Mouse (Mus musculus): ENCODE results near the gene Cdsn.
A peak's percentile ranks its signal among the peaks of the same experiment; 100 is the strongest.

The Cdsn gene

DNA sequence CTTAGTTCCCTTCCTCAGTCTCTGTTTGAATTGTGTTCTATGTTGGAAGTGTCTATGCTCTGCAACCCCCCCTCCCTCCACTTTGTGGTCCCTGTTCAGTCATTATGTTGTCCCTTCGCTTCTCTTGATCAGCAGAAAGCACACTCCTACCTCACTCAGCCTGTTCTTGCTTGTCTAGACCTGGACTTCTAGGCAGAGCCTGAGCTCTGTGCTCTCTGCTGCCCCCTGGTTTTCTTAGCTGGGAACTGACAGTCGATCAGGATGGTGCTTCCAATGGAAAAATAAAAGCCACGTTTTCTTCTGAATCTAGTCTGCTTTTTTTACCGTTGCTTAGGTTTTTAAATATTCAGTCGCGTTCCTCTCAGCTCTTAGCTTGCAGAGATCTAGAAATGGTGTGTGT, 17.6 kb upstream of the Cdsn start:
- DNase-seq (ENCODE audit: low spot score in 2 of 2), result peak in 1 of 2 experiments; percentile 89

DNA sequence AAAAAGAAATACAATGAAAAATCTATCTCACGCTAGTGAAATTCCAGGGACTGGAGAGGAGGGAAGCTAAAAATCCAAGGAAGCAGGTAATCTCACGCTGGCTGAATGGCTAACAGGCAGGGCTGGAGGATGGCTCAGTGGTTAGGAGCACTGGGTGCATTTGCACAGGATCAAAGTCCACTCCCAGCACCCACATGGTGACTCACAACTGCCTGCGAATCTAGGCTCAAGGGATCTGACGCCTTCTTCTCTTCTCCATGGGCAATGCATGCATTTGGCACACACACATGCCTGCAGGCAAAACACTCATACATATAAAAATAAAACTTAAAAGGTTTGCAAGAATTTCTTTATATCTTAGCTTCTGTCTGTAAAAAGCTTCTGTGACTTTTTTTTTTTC, 14.5 kb upstream of the Cdsn start:
- peak in 1 of 2 experiments; percentile 62 for DNase-seq (ENCODE audit: low spot score in 2 of 2)

DNA sequence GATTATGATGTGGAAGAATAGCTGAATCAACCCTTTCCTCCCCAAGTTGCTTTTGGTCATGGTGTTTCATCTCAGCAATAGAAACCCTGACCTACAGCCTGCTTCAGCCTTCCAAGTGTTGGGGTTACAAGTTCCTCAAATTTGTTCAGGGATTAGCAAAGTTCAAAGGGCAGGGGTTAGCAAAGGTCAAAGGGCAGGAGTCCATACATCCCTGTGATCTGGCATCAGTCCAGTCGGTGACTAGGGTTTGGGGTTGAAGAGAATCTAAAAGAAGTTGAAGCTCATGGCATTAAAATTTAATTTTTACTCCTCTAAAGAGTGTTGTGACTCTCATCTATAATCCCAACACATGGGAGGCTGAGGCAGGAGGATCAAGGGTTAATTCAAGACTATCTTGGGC, 13.5 kb upstream of the Cdsn start:
- DNase-seq (ENCODE audit: low spot score in 2 of 2), result no peak

DNA sequence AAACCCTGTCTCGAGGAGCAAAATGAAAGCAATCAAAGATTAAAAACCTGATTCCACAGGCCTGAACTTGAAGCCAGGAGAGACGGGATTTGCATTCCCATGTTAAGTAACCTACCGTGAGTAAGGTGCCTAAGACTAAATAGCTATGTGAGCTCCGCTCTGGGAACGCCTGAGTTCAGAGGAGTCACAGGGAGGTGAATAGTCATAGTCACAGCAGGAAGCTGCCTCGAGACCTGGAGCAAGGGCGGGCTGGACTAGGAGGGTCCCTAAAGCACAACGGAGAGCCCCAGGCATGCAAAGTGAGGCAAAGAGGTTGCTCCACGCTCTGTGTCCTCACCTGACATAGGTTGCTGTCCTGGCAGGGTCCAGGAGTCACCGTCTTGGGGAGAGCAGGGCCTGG, 12.4 kb upstream of the Cdsn start:
- no peak for DNase-seq (ENCODE audit: low spot score in 2 of 2)

DNA sequence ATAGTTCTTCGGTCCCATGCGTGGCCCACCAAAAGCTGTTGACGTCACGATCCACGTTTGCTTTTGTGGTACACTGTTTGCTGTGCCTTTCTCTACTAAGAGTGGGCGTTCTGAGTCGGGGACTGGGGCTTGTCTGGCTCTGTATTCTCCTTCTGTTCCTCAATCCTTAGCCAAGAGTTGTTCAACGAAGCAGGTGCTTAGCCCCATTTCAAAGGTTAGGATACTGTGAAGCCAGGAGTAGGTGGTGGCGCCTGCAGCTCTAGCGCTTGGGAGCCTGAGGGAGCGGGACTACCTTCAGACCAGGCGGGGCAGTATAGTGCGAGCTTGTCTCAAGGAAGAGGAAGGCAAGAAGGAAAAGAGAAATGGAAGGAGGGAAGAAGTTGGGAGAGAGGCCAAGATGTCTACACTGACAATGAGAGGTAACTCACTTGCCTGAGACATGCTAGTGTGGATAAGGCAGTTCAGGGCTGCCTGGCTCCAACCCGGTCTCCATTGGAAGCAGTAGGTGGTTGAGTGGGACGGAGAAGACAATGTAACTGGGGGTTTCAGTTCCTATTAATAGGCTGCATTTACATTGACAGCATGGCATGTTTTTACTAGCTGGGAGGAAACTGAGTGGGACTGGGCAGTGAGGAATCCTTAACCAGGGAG, 9.0 kb upstream of the Cdsn start:
- peak in 1 of 2 experiments; percentile 32 for DNase-seq (ENCODE audit: low spot score in 2 of 2)

DNA sequence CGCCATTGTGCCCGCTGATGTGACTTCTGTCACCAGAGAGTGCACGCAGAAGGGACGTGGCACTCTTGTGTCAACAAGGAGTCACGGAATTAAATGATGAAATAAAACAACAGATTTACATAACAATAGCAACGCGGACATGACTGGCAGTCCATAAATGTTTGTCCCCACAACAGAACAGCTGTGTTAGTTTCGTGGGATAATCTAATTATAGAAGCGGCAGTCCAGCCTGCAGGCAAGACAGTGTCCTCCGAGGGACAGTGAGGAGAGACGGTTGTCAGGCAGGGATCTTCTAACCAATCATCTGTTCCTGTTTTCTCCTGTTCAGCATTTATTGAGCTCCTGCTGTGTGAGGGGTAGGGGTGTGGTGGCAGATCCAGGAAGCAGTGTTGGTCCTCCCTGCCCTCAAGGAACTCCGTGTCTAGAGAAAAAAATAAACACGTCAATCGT, 8.5 kb upstream of the Cdsn start:
- peak in 1 of 2 experiments; percentile 39 for DNase-seq (ENCODE audit: low spot score in 2 of 2)

DNA sequence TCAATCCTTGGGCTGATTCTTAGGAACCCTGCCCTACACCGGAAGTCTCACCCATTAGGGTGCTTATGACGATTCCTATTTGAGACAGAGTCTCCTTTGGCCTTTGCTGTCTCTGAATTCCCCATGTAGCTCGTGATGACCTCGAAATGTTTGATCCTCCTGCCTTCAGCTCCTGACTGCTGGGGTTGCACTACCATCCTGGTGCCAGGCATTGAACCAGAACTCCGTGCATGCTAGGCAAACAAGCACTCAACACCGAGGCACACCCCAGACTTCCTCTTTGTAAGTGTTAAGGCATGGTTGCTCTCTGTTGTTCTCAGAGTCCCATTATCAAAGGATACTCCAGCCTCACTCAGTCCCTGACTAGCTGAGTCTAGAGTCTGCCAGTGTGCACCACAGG, 7.9 kb upstream of the Cdsn start:
- DNase-seq (ENCODE audit: low spot score in 2 of 2), result no peak

DNA sequence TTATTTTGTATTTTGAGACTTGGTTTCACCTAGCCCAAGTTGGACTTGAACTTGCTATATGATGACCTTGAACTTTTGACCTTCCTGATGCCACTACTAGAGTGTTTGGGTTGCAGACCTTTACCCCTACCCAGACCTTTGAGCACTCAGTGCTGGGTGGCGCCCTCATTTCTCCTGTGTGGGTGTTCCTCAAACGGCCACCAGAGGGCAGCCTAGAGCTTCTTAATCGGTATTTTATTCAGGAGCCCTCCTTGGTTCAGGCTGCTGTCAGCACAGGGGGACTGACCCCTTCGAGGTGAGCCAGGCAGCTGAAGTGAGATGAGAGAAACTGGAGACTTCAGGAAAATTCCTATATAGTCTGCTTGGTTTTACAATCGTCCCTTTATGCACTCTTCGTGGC, 7.2 kb upstream of the Cdsn start:
- peak in 1 of 2 experiments; percentile 63 for DNase-seq (ENCODE audit: low spot score in 2 of 2)

DNA sequence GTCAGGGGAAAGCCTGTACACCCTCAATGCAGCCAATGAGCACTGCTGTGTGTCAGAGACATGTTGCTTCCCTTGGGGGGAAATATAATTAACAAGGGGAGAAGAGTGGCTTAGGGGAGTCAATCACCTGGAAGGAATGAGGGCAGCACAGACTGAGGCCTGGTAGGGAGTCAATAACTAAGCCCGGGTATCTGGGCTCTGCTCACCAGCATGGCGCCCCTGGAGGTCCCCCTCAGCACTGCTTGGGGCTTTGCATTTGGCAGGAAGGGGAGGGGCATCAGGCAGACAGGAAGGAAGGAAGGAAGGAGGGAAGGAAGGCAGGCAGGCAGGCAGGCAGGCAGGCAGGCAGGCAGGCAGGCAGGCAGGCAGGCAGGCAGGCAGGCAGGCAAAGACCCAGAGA, 4.5 kb upstream of the Cdsn start:
- DNase-seq (ENCODE audit: low spot score in 2 of 2), result no peak

DNA sequence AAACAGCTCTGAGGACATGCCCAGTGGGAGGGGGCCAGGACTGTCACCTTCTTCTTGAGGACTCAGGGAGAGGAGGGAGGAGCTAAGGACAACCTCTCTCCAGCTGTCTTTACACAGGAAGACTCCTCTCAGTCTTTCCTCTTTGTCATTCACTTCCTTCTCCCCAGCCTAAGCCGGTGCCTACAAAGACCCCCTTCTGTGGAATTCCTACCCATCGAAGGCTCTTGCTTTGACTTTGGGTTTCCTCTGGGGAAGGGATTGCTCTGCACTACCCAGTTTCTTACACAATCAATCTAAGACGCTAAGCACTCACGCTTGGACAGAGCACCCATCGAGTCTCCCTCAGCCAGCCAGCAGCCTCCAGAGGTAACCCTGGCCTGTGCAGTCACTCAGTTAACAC, 3.3 kb upstream of the Cdsn start:
- no peak for DNase-seq (ENCODE audit: low spot score in 2 of 2)

DNA sequence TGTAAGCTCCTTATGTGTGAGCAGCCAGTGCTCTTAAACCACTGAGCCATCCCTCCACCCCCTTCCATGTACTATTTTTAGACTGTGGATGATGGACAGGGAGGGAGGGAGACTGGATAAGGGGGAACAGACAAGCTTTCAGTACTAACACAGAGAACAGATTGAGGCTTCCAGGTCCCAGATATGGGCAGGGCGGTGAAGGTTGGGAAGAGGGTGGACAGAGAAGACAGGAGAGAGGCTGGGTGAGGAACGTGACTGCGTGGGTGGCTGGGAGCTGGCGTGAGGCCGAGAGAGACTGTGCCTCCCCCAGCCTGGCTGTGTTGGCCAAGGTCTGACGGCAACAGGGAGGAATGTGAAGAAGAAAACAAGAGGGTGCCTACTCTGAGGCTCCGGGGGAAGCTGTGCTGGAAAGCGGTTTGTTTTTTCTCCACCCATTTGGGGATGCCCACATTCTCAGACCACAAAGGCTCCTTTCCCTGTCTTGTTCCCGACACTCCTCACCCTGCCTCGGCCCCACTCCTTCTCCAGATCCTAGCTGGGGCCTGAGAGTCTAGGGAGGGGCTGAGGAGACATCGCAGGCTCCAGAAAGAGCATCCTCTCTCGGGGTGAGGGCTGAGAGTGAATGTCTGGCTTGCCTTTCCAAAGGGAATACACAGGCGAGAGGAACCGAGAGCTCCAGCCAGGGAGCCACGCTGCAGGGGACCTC, 2.3 kb upstream of the Cdsn start:
- peak; percentile 77 to 90 for DNase-seq (ENCODE audit: low spot score in 2 of 2)

DNA sequence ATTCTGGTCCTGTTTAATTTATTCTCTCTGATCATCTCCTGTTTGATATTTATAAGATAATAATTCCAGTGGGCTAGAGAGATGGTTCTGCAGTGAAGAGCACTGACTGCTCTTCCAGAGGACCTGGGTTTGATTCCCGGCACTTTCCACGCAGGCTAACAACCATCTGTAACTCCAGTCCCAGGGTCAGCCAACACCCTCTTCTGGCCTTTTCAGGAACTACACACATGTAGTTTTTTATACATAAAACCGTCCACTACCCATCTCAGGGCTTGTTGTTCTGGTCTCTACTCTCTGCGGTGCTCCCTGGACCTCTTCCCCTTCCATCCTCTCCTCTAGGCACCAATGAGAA, 1.8 kb upstream of the Cdsn start:
- no peak for DNase-seq (ENCODE audit: low spot score in 2 of 2)

DNA sequence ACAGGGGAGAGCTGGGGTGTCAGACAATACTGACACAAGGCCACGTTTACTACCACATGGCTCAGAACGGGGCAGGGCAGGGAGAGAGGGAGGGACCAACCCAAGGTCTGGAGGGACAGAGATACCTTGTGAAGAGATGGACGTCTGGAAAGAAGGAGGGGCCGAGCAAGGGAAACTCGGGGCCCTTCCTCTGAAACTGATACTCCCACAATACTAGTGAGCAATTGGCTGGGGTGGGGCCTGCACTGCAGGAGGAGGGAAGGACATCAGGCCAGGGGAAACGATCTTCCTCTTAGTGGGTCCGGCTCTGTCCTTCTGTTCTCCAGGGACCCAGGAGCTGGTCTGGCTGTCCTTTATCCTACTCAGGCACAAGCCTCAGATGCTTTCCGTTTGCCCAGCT, 1.1 kb upstream of the Cdsn start:
- DNase-seq (ENCODE audit: low spot score in 2 of 2), result no peak

DNA sequence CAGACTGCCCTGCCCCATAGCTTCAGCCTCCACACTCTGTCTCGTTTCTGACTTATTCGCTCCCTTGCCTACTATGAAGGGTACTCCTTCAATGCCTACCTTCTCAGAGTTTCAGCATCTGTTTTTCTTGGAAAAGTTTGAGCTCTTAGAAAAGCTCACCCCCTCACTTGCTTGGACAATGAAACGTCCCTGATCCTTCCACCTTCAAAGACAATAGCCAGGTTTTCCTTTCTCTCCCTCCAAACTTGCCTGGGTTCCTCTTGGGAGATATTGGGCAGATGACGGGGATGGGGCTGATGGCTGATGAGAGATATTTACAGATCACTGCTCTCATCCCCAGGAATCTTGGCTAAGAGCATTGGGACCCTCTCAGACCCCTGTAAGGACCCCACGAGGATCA, 2.4 kb downstream of the Cdsn start:
- no peak for DNase-seq (ENCODE audit: low spot score in 2 of 2)

DNA sequence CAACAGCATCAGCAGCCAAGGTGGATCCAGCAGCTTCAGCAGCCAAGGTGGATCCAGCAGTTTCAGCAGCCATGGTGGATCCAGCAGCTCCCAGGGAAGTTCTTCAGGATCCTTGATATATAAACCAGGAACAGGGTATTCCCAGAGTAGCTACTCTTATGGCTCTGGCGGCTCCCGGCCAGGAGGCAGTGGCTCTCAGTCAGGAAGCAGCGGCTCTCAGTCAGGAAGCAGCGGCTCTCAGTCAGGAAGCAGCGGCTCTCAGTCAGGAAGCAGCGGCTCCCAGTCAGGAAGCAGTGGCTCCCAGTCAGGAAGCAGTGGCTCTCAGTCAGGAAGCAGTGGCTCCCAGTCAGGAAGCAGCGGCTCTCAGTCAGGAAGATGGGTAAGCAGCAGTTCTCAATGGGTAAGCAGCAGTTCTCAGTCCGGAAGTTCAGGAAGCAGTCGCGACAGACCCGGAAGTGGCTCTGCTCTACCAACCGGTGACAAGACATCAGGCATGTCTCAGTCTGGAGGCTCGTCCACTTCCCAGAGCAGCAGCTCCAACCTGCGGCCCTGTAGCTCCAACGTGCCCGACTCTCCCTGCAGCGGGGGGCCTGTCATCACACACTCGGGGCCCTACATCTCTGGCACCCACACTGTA, 3.0 kb downstream of the Cdsn start:
- no peak for DNase-seq (ENCODE audit: low spot score in 2 of 2)

DNA sequence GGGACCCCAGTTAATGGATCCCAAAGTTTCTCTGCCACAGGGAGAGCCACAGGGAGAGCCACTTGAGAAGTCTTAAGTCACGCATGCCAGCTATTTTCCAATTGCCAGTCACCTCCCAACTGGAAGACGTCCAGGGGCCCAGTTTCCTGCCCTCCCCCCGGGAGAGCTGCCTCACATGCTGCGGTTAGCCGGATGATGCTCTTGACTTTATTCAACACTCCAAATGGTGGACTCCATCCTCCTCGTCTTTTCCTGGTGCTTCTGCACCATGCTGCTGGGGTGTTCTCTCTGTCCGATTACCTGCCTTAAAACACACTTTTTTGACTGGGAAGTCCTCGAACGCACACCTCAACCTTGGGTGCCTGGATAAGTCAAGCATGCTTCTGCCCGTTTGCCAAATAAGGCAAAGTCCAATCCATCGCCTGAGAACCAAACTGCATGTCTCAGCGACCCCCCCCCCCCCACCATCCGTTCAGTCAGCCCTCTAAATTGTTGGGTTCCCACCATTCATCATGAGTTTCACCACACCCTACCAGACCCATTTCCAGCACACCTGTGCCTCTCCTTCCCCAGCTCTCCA, 4.3 kb downstream of the Cdsn start:
- DNase-seq (ENCODE audit: low spot score in 2 of 2), result no peak

DNA sequence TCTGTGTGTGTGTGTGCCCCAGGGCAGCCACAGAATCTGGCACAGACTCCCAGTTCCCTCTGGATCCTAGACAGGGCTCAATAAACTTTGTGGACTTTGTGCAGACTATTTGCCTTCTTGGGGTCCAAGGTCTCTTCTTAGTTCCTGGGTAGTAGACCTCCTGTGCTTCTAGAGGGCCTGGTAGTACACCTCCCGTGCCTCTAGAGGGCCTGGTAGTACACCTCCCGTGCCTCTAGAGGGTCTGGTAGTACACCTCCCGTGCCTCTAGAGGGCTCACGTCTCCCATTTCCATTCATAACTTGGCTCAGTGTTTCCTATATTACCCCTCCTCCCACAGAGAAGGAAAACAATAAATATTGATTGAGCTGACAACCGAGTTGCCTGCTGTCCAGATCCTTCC, 4.9 kb downstream of the Cdsn start:
- DNase-seq (ENCODE audit: low spot score in 2 of 2), result peak in 1 of 2 experiments; percentile 34

DNA sequence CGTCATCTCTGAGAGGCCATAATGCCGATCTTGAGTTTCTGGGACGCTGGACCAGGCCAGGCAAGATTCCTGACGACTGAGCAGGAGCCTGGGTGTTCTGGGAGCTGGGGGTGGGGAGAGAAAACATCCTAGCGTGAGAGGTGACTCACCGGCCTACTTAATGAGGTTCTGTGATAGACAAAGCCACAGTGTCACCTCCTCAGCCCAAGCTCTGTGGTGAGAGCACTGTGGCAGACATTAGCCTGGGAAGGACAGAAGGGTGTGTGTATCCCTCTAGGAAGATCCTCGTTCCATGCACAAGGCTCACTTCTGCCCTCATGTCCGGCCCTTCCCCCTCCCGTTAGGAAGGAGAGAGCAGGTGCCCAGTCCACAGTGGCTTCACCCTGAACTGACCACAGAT, 5.4 kb downstream of the Cdsn start:
- no peak for DNase-seq (ENCODE audit: low spot score in 2 of 2)

DNA sequence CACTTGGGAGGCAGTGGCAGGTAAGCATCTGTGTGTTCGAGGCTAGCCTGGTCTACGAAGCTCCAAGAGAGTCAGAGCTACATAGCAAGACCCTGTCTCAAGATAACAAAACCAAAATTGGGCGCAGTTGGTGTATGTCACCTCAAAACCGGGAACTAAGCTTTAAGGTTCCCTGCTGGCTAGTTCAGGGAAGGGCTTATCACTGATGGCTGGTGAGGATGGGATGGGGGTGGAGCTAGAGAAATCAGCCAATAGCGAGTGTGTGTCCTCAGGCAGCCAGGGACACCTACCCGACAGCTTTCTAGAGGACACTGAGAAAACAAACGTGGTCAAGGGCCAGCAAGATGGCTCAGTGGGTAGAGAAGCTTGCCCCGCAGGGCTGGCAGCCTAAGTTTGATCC, 6.3 kb downstream of the Cdsn start:
- DNase-seq (ENCODE audit: low spot score in 2 of 2), result no peak

DNA sequence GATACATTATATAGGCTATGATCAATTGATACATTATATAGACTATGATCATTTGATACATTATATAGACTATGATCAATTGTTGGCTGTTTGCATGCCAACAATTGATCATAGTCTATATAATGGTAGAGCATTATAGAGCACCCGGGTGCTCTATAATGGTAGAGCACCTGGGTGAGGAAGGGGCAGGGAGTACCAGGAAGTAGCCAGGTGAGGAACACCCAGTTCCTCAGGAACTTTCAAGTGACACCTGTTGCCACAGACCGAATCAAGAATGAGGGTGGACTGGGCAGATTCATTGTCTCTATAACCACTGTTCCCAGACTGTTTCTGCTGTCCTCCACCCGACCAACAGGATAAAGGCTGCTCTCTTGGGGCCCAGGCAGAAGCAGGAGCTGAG, 15.2 kb downstream of the Cdsn start, which contains the start of gene 2300002M23Rik:
2300002M23Rik (plus strand) TSS at position 301 of the 400 bp plus-strand sequence.
- no peak for DNase-seq (ENCODE audit: low spot score in 2 of 2)

DNA sequence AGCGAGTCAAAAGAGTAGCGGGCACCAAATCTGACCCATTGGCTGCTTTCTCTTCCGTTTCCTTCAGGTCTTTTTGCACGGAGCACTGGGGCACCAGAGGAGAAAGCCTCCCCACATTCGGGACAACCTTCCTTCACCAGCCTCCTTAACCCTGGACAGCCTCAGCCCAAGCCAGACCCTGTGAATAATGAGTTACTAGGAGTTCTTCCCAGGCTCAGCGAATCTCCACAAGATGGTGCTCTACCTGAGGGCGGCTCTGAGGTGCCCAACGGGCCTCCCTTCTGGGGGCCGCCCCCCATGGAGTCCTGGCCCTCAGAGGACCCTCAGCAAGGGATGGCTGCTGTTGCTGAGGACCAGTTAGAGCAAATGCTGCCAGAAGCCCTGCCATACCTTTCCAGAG, 15.8 kb downstream of the Cdsn start:
- DNase-seq (ENCODE audit: low spot score in 2 of 2), result no peak

DNA sequence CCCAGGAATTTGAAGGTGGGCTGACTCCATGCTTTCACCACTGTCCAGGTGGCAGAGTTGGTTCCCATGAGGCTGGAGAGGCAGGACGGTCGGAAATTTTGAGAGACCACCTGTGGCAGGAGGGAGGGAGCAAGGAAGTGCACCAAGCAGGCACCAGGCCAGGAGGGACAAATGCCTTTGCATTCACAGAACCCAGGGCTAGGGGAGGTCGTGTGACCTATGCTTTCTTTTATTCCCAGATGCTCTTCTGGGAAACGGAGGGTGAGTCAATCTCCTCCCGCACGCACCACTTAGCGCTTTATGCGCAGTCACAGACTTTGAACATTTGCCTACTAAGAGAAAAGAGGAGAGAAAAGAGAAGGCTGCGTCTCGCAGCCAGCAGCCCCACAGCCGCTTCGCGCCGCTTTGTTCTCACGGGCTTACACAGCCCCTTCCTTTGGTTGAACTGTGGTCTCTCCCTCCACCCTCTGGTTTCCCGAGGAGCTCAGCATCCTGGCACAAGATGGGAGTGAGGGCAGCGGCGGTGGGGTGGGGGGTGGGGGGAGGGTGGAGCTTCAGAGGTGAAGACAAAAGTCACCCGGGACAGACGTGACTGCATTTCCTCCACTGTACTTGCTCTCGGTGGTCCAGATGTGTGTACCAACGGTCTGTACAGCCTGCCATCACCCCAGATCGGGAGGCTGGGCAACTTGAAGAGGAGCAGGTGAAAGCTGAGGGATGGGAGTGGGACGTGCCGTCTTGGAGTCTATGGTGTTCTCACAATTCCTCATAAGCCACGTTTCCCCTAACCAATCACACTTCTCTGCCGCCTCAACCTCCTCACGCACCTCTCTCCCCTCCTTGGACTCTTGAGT, 17.4 kb downstream of the Cdsn start:
- DNase-seq (ENCODE audit: low spot score in 2 of 2), result no peak

Measured in left cerebral cortex, adult 9 months (tissue).